Mouse (Mus musculus) CH12.LX (cell line): Measurements from ENCODE around the gene Engase. TPM values are rescaled to one million over a fixed set of nuclear protein-coding genes. Genes with fewer than 3 reads are reported as not detected.

Source experiments
- DNase-seq: peaks from one replicate; pipeline ENCODE4 v3.0.0-alpha.2; 2013; ENCODE audit errors: extremely low read depth
- H3K27ac ChIP-seq: 2 replicates; pipeline ENCODE4 v1.5.1; 2012; ENCODE audit warnings: low read depth, mild to moderate bottlenecking, control low read depth, moderate library complexity; ENCODE audit not compliant: insufficient read depth
- H3K27me3 ChIP-seq: replicated peaks from 2 replicates; pipeline ENCODE3; 2012; ENCODE audit warnings: inconsistent platforms
- H3K36me3 ChIP-seq, 2 experiments: replicated peaks in 1 of 2; 2 replicates each; pipeline versions ENCODE3 to v1.6.1; 2012; ENCODE audit warnings: inconsistent platforms in 1 of 2, low read length in 1 of 2, mild to moderate bottlenecking in 1 of 2, mixed read lengths in 1 of 2, moderate library complexity in 1 of 2; ENCODE audit not compliant: control insufficient read depth in 1 of 2, insufficient read depth in 1 of 2
- H3K4me1 ChIP-seq, 2 experiments: 2 replicates each; pipeline ENCODE4 v1.6.1; 2012; ENCODE audit warnings: inconsistent platforms in 1 of 2, moderate library complexity in 1 of 2; ENCODE audit not compliant: insufficient read depth in 2 of 2, control insufficient read depth in 1 of 2
- H3K4me2 ChIP-seq: 2 replicates; pipeline ENCODE4 v1.6.1; 2012; ENCODE audit warnings: low read depth, mild to moderate bottlenecking, control low read depth; ENCODE audit not compliant: poor library complexity, insufficient read depth, severe bottlenecking
- H3K4me3 ChIP-seq, 3 experiments: fragments of 150-350 bp in 1 of 3; sonication (generic) in 1 of 3; replicated peaks in 1 of 3; 2 replicates each; pipeline versions ENCODE3 to v1.5.1; 2011 to 2012; ENCODE audit warnings: low read depth in 2 of 3, low read length in 2 of 3, mild to moderate bottlenecking in 2 of 3, moderate library complexity in 2 of 3, control low read depth in 1 of 3, improper control_type of control experiment in 1 of 3, inconsistent platforms in 1 of 3, mixed read lengths in 1 of 3; ENCODE audit not compliant: poor library complexity in 1 of 3
- H3K79me2 ChIP-seq: replicated peaks from 2 replicates; pipeline ENCODE4 v1.6.1; 2012; ENCODE audit warnings: mild to moderate bottlenecking, moderate library complexity; ENCODE audit not compliant: control insufficient read depth, poor library complexity, insufficient read depth, severe bottlenecking; ENCODE audit errors: extremely low read depth
- H3K9ac ChIP-seq: 2 replicates; pipeline ENCODE4 v1.6.1; 2012; ENCODE audit warnings: low read depth, mild to moderate bottlenecking, control low read depth, moderate library complexity; ENCODE audit not compliant: insufficient read depth
- H3K9me3 ChIP-seq: replicated peaks from 2 replicates; pipeline ENCODE3; 2012; ENCODE audit warnings: low read length, inconsistent platforms, mixed read lengths
- BHLHE40 ChIP-seq: IDR thresholded peaks from 2 replicates; pipeline ENCODE4 v1.6.1; 2011; ENCODE audit warnings: mild to moderate bottlenecking, low read depth, low read length, improper control_type of control experiment
- CTCF ChIP-seq, 2 experiments: IDR thresholded peaks in 1 of 2; conservative IDR thresholded peaks in 1 of 2; 2 replicates each; pipeline ENCODE4 v1.5.1; 2011 to 2012; ENCODE audit warnings: low read depth in 2 of 2, low read length in 2 of 2, improper control_type of control experiment in 1 of 2, inconsistent platforms in 1 of 2, mild to moderate bottlenecking in 1 of 2, moderate library complexity in 1 of 2
- IRF4 ChIP-seq: IDR thresholded peaks from 2 replicates; pipeline ENCODE4 v1.6.1; 2014; ENCODE audit warnings: low read depth, mild to moderate bottlenecking, inconsistent platforms, low read length, improper control_type of control experiment
- JUN ChIP-seq: IDR thresholded peaks from 2 replicates; pipeline ENCODE4 v1.6.1; 2011; ENCODE audit warnings: low read depth, mild to moderate bottlenecking, low read length, improper control_type of control experiment, moderate library complexity; ENCODE audit not compliant: insufficient read depth
- KAT2A ChIP-seq: IDR thresholded peaks from 2 replicates; pipeline ENCODE4 v1.6.1; 2012; ENCODE audit warnings: low read length, improper control_type of control experiment, inconsistent platforms; ENCODE audit not compliant: insufficient replicate concordance
- MAFK ChIP-seq: IDR thresholded peaks from 2 replicates; pipeline ENCODE4 v1.6.1; 2011; ENCODE audit warnings: low read length, improper control_type of control experiment; ENCODE audit not compliant: insufficient replicate concordance
- MAZ ChIP-seq: IDR thresholded peaks from 2 replicates; pipeline ENCODE4 v1.6.1; 2012; ENCODE audit warnings: low read depth, mild to moderate bottlenecking, inconsistent platforms, low read length, improper control_type of control experiment, moderate library complexity
- MEF2A ChIP-seq: IDR thresholded peaks from 2 replicates; pipeline ENCODE4 v1.6.1; 2014; ENCODE audit warnings: low read depth, mild to moderate bottlenecking, inconsistent platforms, low read length, improper control_type of control experiment, borderline replicate concordance
- MXI1 ChIP-seq: IDR thresholded peaks from 2 replicates; pipeline ENCODE4 v1.6.1; 2011; ENCODE audit warnings: mild to moderate bottlenecking, low read depth, low read length, improper control_type of control experiment
- POLR2AphosphoS2 ChIP-seq: IDR thresholded peaks from 2 replicates; pipeline ENCODE4 v1.6.1; 2011; ENCODE audit warnings: low read depth, low read length, improper control_type of control experiment
- RCOR1 ChIP-seq: conservative IDR thresholded peaks from 2 replicates; pipeline ENCODE4 v1.6.1; 2012; ENCODE audit warnings: low read depth, mild to moderate bottlenecking, inconsistent platforms, low read length, improper control_type of control experiment
- SIN3A ChIP-seq: IDR thresholded peaks from 2 replicates; pipeline ENCODE4 v1.6.1; 2012; ENCODE audit warnings: low read length, improper control_type of control experiment, inconsistent platforms
- TCF12 ChIP-seq: IDR thresholded peaks from 2 replicates; pipeline ENCODE4 v1.6.1; 2014; ENCODE audit warnings: low read depth, mild to moderate bottlenecking, inconsistent platforms, low read length, improper control_type of control experiment
- UBTF ChIP-seq: IDR thresholded peaks from 2 replicates; pipeline ENCODE4 v1.6.1; 2012; ENCODE audit warnings: low read depth, mild to moderate bottlenecking, inconsistent platforms, low read length, improper control_type of control experiment, moderate library complexity
- ZC3H11A ChIP-seq: IDR thresholded peaks from 2 replicates; pipeline ENCODE4 v1.6.1; 2012; ENCODE audit warnings: low read depth, mild to moderate bottlenecking, inconsistent platforms, low read length, improper control_type of control experiment
- ZKSCAN1 ChIP-seq: IDR thresholded peaks from 2 replicates; pipeline ENCODE4 v1.6.1; 2012; ENCODE audit warnings: low read depth, inconsistent platforms, low read length, improper control_type of control experiment, borderline replicate concordance
- ZNF384 ChIP-seq: IDR thresholded peaks from 2 replicates; pipeline ENCODE4 v1.6.1; 2012; ENCODE audit warnings: low read depth, low read length, improper control_type of control experiment, inconsistent platforms
- dilution Hi-C: fragments of 300-500 bp; cut with MboI; formaldehyde crosslinking; loops from 2 replicates; pipeline ENCODE4 v1.14.3; 2020; ENCODE audit warnings: low sequenced_read_pairs; ENCODE audit not compliant: extremely low pct_unique_long_range_greater_than_20kb, extremely low pct_ligation_motif_present
- in situ Hi-C: fragments of 300-500 bp; cut with MboI; formaldehyde crosslinking; loops from 3 replicates; pipeline ENCODE4 v1.14.3; 2019; ENCODE audit warnings: low sequenced_read_pairs, low pct_ligation_motif_present, low pct_unique_long_range_greater_than_20kb, mixed read lengths
- polyA plus RNA-seq: library from polyadenylated mRNA; unstranded; fragments of >175 nt; gene quantifications from 2 replicates; pipeline ENCODE4 v1.2.1, GENCODE M21; 2012; ENCODE audit warnings: low read depth; ENCODE audit not compliant: insufficient read length
- total RNA-seq, 2 experiments: library from RNA; depleted of rRNA; stranded (reverse); fragments of 300-350 nt in 1 of 2; fragments of >200 nt in 1 of 2; gene quantifications; 2 replicates each; pipeline ENCODE4 v1.2.3; 2012 to 2014

Engase gene
- total and polyA plus RNA-seq, 3 experiments = 7.0 to 12.1 (median 9.7) TPM

GRCm38 (mm10) chr11:118486281-118486680 lies 9.7 kb downstream of the Engase start:
- peaks cover 4 to 5% of the 10 kb centered on the region in 2 experiments; a peak in 2 of 4 replicates for H3K4me1 ChIP-seq
- H3K4me2 ChIP-seq = no peak overlapping the region
- in situ Hi-C loops = no loop called here
- TF ChIP-seq JUN = no peak
- no peak for DNase-seq
- H3K27ac ChIP-seq = no peak overlapping the region
- no peak overlapping the region for H3K4me3 ChIP-seq
- H3K36me3 ChIP-seq = peaks cover 52 to 74% of the 10 kb centered on the region in 2 experiments
- dilution Hi-C loops = no loop called here
- no peak overlapping the region for H3K9ac ChIP-seq
- H3K9me3 ChIP-seq = no peaks in the 10 kb centered on the region
- no peaks in the 10 kb centered on the region for H3K79me2 ChIP-seq
- peaks cover 6% of the 10 kb centered on the region for H3K27me3 ChIP-seq

DNA sequence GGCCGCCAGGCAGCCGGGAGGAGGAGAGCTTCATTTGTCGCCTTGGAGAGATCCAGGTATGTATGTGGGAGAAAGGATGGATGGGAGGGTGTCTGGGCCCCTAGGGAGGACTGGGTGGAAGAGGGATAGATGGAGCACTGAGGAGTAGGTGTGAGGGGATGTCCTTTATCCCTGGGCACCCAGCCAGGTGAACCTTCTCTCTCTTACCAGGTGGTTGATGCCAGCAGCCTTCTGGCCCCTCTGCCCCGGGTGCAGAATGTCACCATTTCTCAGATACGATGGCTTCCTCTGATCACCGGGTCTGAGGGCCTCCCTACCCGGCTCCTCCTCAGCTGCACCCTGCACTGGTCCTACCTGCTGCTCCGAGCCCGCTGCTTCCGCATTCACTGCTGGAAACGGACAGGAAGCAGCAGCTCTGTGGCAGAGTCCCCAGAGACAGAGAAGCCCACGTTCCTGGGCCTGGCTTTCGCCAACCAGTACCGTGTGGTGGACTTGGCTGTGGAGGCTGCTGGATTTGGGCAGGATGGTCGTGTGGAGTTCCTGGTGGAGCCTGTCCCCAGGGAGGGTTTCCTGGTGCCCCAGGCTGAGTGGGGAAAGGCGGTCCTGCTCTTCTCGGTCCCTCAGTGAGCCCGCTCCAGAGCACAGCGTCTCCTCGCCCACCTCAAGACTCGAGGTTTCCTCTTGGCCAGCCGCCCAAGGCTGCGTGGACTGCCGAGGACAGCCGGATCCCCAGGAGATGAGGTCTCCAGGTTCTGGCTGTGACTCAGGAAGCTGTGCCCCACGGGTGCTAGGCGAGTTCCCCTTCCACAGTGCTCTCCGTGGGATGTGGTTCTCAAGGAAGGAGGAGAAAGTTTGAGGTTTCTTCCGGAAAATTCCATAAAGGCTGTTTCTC lies 10.5 kb downstream of the Engase start:
- DNase-seq = no peak
- Histone ChIP-seq H3K9ac (no peak overlapping the region), H3K9me3 (no peaks in the 10 kb centered on the region), H3K4me1 (peaks cover 4 to 5% of the 10 kb centered on the region in 2 experiments; a peak in 2 of 4 replicates), H3K36me3 (peaks cover 44 to 65% of the 10 kb centered on the region in 2 experiments), H3K27me3 (peaks cover 14% of the 10 kb centered on the region), H3K79me2 (no peaks in the 10 kb centered on the region), H3K4me2 (no peak overlapping the region), H3K27ac (no peak overlapping the region), H3K4me3 (no peak overlapping the region)
- dilution Hi-C loops = no loop called here
- TF ChIP-seq ZC3H11A (no peak), UBTF (no peak), ZKSCAN1 (no peak), CTCF (conservative IDR thresholded peaks at IDR 0.05 in 1 of 2, IDR thresholded peaks at IDR 0.05 in 1 of 2; ENCODE audit: low read depth in 2 of 2, low read length in 2 of 2) (no peak), MAFK (no peak), RCOR1 (no peak), SIN3A (no peak), MAZ (no peak), JUN (no peak), BHLHE40 (no peak), POLR2AphosphoS2 (no peak), MXI1 (no peak), MEF2A (no peak), ZNF384 (no peak), IRF4 (no peak), TCF12 (no peak), KAT2A (no peak)
- in situ Hi-C loops = no loop called here
